Mouse (Mus musculus): ENCODE results near the gene Nmral1.

DNA sequence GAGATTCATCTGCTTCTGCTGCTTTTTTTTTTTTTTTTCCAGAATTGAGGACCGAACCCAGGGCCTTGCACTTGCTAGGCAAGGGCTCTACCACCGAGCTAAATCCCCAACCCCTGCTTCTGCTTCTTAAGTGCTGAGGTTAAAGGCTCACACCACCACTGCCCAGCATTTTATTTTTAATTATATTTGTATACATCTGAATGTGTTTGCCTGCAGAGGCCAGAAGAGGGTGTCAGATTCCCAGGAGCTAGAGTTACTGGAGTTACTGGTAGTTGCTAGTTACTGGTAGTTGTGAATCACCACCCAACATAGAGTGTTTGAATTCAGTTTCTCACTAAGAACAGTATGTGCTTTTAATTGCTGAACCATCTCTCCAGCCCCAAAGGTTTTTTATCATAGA, 20.8 kb upstream of the Nmral1 start:
- no peak for TF ChIP-seq CTCF (IDR thresholded peaks at IDR 0.05; ENCODE audit: low read depth)
- TF ChIP-seq EP300 (IDR thresholded peaks at IDR 0.05; ENCODE audit: low read depth) = no peak
